Mouse (Mus musculus) cerebellum, postnatal 36 days (tissue): ENCODE measurements around the gene Cks2.
"Not testable (repeated sequence)": the region's sequence is repeated elsewhere in the genome, so short reads cannot be mapped to it uniquely, and the experiment has no call there.

ENCODE experiments used
- DNase-seq, 2 experiments: peaks; one replicate each; pipeline ENCODE4 v3.0.0; 2021 to 2022; ENCODE audit warnings: mixed read lengths in 2 of 2

The Cks2 gene

DNA sequence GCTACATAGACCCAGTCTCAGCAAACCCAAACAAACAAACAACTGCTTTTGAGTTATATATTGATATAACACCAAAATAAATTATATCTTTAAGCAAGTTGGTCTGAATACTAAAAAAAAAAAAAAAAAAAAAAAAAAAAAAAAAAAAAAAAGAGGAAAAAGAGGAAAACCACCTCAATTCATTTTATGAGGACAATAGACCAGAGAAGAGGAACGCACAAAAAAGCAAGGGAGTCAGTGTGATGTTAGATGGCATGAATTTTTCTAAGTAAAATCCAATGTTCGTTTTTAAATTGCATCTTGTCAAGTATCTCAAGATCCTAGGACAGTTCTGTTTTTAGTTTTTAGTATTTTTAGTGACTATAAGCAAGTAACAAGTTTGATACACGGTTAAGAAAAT, 3.6 kb upstream of the Cks2 start:
- no peak for DNase-seq

DNA sequence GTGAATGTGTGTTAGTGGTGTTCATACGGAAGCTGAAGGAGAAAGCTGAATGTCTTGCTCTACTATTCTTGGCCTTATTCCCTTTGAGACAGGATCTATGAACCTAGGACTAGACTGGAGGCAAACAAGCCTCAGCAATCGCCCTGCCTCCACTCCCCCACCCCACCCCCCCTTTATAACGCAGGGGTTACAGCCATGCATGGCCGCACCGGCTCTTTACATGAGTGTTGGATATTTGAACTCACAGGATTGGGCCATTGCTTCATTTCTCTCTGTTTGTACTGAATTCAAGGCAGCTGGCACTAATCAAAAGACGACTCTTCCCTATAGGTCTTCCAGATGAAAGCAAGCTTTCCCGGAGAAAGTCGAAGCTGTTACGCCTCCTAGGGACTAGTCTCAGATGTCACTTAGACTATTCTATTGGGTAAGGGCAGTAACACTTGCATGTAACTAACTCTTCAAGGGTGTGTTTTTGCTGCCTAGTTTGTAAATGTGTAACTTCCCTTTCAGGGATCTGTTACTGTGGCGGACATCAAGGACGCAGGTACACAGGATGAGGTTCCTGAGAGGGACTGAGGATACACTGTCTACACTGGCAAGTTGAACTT, 2.8 kb upstream of the Cks2 start:
- no peak for DNase-seq

GRCm38 (mm10) chr13:51643924-51644828, 856 bp upstream of the Cks2 start:
- DNase-seq, result no peak

GRCm38 (mm10) chr13:51645872-51646271, 840 bp downstream of the Cks2 start:
- DNase-seq, result no peak

- no peak for DNase-seq
These were observed 1.5 kb downstream of the Cks2 start for GRCm38 (mm10) chr13:51646362-51647027.

- DNase-seq, result no peak
These were observed 2.7 kb downstream of the Cks2 start for GRCm38 (mm10) chr13:51647770-51648169.

GRCm38 (mm10) chr13:51648237-51648636, 3.2 kb downstream of the Cks2 start:
- no peak for DNase-seq

GRCm38 (mm10) chr13:51649740-51650139, 4.7 kb downstream of the Cks2 start:
- no peak for DNase-seq

- peak; percentile 95 to 96 for DNase-seq
These were observed 6.5 kb downstream of the Cks2 start, which contains the start of gene Secisbp2 for GRCm38 (mm10) chr13:51651408-51652064. Secisbp2 (plus strand) TSS chr13:51651697.

DNA sequence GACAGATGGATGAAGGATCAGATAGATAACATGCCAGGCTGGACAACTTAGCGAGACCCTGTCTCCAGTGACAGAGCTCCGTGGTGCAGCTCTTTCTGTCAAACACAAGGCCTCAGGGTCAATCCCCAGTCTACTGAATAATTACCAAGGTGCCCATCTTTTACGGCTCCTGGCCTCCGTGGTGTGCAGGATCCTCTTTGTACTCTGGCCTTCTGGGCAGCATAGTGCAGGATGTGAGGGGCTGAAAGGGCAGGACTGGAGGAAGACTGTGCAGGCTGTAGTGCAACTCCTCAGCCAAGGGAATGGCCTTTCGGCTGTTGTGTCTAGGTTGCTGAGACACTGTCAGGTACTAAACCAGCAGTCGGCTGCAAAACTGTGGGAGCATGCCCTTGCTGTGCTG, 8.1 kb downstream of the Cks2 start:
- no peak for DNase-seq

DNA sequence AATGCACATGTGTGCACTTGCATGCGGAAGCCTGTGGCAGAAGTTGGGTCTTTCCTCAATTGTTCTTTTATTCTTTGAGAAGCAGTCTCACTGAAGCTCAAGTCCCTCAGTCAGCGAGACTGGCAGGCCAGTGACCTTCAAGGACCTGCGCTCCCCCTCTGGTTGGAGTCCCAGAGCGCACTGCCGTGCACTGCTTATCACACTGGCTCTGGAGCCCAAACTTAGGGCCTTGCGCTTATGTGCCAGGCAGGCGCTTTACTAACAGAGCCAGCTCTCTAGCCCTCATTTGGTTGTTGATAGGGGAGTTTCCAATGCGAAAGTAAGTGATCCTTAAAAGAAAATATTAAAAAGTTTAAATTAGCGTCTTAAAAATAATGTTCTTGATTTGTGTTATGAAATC, 8.9 kb downstream of the Cks2 start:
- no peak for DNase-seq

DNA sequence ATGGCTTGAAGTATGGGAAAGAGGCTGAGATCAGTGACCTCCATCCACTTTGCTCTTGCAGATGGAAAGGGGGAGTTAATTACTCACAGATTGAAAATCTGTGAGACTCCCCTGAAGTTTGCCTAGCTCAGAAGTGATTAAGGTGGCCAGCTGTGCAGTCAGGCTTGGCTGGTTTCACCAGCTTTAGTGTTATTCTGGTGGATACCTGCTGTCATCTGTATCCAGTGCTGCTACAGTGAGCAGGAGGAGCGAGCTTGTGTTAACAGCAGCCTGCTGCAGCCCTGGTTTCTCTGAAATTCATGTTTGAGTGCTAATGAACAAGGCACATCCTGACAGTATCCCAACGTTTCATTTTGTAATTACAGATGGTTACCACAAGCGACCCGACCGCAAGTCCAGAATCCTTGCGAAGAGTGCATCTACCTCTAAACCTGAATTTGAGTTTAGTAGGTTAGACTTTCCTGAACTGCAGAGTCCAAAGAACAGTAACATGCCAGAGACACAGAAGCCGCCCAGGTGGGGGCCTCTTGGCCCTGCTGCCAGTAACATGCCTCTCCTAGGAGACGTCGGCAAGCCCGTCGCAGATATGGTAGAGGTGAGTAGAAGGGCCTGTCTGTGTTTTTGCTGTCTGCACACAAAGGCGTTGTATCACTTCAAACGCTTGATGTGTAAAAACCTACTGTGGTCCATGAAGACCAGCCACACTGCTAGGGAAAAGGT, 11.6 kb downstream of the Cks2 start:
- DNase-seq, result no peak

DNA sequence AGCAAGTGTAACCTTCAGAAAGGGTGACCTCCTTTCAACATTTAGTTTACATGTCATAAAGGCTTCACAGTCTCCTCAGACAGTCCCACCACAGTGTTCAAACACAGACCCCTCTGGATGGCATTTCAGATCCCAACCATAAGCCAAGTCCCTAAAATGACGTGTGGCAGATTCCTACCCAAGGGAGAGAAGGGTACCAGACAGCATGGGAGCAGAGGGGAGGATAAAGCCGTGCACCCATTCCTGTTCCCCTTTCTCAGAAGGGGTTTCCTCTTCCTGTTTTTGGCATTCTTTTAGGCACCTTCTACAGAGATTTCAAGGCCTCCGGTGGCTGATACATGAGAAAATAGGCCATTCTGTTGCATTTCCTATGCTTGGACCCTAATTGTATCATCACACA, 13.1 kb downstream of the Cks2 start:
- no peak for DNase-seq

DNA sequence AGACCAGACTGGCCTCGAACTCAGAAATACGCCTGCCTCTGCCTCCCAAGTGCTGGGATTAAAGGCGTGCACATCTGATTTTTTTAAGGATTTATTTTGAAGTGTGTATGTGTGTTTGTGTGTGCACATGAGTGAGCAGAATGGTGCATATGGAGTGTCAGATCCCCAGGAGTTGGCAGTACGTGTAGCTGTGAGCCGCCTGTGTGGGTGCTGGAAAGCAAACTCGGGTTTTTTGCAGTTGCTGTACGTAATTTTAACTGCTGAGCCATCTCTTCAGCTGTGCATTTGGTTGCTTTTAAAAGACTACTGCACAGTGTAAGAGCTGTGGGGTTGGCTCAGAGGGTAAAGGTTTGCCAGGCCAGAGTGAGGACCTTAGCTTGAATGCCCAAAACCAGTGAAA, 14.5 kb downstream of the Cks2 start:
- DNase-seq, result no peak

DNA sequence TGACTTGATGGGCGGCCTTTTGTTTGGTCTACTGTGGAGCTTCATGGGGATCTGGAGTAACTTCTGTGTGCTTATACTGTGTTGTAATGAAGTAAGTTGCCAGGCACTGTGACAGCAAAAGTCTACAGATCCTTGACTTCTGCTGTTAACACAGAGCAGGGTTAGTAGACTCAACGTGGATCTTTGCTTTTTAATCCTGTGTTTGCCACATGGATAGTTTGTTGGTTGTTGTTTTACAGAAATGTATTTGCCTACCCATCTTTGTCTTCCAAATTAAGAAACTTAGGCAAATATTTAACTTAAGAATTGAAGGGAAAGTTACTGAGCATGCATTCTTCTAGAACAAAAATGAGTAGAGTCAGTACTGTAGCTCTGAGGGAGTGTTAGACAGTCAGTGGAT, 18.5 kb downstream of the Cks2 start:
- no peak for DNase-seq

DNA sequence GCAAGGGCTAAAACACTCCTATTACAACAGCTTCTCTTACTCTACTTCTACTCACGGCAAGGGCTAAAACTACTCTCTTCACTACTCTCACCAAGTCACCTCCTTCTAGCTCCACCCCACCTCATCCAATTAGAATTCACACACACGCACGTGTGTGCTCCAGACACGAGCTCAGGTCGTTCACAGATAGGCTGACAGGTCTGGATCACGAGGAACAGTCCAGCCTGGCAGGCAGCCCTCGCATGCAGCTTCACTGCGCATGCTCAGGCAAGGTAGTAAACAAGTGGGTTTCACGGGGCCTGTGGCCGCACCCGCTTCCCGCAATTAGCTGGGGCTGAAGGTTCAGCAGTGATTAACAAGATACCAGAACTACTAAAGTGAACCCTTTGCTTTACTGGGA, 23.2 kb downstream of the Cks2 start:
- DNase-seq, result not testable (repeated sequence)

- peak in 1 of 2 experiments; percentile 32 for DNase-seq
These were observed 31.6 kb downstream of the Cks2 start for GRCm38 (mm10) chr13:51676641-51677040.

- no peak for DNase-seq
These were observed 32.0 kb downstream of the Cks2 start for GRCm38 (mm10) chr13:51677041-51677440.

DNA sequence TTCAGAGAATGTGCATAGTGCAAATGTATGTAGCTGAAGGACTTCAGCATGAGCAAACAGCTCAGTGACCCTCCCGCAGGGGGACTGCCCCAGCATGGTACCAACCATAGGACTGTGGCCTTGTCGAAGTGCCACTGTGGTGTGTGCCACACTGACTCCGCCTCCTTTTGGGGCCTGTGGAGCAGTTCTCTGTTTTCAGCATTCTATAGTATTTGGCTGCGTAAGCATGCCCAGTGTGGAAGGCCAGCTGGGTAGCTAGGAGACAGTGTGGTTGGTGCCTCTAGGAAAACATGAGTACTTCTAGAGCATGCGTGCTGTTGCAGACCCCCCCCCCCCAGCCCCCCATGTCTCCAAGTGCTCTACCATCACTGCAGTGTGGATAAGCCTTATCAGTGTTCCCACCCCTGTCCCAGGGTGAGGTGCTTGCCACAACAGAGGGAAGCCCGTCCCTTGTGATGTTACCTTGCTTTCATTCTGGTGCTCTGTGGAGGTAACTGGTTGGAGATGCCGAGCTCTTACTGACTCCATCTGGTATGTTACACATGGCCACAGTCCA, 32.7 kb downstream of the Cks2 start:
- no peak for DNase-seq

DNA sequence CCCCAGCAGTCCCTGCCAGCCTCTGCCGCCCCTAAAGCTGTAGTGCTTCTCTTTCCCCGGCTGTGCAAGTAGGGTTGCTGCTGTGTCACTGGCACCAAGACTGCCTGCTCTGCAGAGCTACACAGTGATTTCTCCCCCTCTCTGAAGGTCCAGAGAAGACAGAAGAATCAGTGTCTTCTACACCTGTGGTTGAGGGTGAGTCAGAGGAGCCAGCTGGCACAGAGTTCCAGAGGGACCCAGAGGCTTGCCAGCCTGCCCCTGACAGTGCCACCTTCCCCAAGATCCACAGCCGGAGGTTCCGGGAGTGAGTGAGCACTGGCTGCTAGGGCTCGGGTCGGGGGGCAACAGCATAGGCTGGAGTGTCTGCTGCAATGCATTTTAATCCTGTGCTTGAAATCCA, 33.7 kb downstream of the Cks2 start:
- no peak for DNase-seq

DNA sequence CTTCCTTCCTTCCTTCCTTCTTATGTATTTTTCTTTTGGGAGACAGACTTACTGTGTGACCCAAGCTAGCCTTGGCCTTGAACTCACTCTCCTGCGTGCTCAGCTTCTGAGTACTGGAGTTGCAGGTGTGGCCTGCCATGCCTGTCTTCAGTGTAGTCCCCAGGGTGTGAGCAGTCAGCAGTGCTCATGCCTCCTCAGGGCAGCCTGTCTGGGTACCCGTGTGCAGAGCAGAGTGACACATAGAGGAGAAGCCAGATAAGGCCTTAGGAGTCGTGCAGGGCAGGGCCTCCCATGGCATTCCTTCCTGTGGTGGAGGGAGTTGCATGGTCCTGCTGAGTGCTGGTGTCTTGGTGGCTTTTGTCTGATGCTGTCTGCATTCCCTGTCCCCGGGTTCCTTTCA, 34.3 kb downstream of the Cks2 start:
- DNase-seq, result no peak

GRCm38 (mm10) chr13:51681076-51681475, 36.0 kb downstream of the Cks2 start:
- no peak for DNase-seq
